Mouse (Mus musculus): ENCODE results near the gene Thegl. TPM values are rescaled to one million over a fixed set of nuclear protein-coding genes. Genes with fewer than 3 reads are reported as not detected.
"Not testable (repeated sequence)": the region's sequence is repeated elsewhere in the genome, so short reads cannot be mapped to it uniquely, and the experiment has no call there.

Thegl gene
- polyA plus RNA-seq, 1 experiment from 2014 or later = 0.08 TPM

GRCm38 (mm10) chr5:77096194-77096593 lies 80.4 kb downstream of the Thegl start:
- not testable (repeated sequence) for H3K36me3 ChIP-seq (ENCODE audit: control insufficient read depth, insufficient read depth, low read length)

GRCm38 (mm10) chr5:77097686-77098085 lies 81.9 kb downstream of the Thegl start:
- no peaks in the 10 kb centered on the region for H3K9me3 ChIP-seq (replicated peaks; ENCODE audit: control insufficient read depth, low read length)
- H3K4me3 ChIP-seq (replicated peaks; ENCODE audit: low read length) = no peak overlapping the region
- H3K9ac ChIP-seq (ENCODE audit: low read length) = no peak overlapping the region
- H3K36me3 ChIP-seq (ENCODE audit: control insufficient read depth, insufficient read depth, low read length) = no peaks in the 10 kb centered on the region
- no peak overlapping the region for H3K27ac ChIP-seq (ENCODE audit: low read length)
- H3K4me2 ChIP-seq (ENCODE audit: low read depth, low read length) = no peak overlapping the region
- WGBS = 53% methylated on average over 6 of the region's 6 CpGs
- ATAC-seq (ENCODE audit: insufficient read depth, low FRiP score) = no peak
- H3K4me1 ChIP-seq (ENCODE audit: control insufficient read depth, insufficient read depth, low read length) = peaks cover 4% of the 10 kb centered on the region; the same call in 1 of the 2 replicates
- no peaks in the 10 kb centered on the region for H3K27me3 ChIP-seq (ENCODE audit: control insufficient read depth, insufficient read depth, low read length)

More at GRCm38 (mm10) chr5:77096194-77096593, 80.4 kb downstream of the Thegl start:
- not testable (repeated sequence) for H3K4me3 ChIP-seq (replicated peaks; ENCODE audit: low read length); H3K4me1 ChIP-seq (ENCODE audit: control insufficient read depth, insufficient read depth, low read length); ATAC-seq (ENCODE audit: insufficient read depth, low FRiP score); H3K9me3 ChIP-seq (replicated peaks; ENCODE audit: control insufficient read depth, low read length); H3K4me2 ChIP-seq (ENCODE audit: low read depth, low read length); H3K27ac ChIP-seq (ENCODE audit: low read length); H3K27me3 ChIP-seq (ENCODE audit: control insufficient read depth, insufficient read depth, low read length); H3K9ac ChIP-seq (ENCODE audit: low read length)
- 85% methylated on average over 3 of the region's 3 CpGs for WGBS

- Histone ChIP-seq H3K36me3 (ENCODE audit: control insufficient read depth, insufficient read depth, low read length) (no peaks in the 10 kb centered on the region), H3K9me3 (replicated peaks; ENCODE audit: control insufficient read depth, low read length) (no peaks in the 10 kb centered on the region), H3K9ac (ENCODE audit: low read length) (no peak overlapping the region), H3K4me3 (replicated peaks; ENCODE audit: low read length) (no peak overlapping the region), H3K27ac (ENCODE audit: low read length) (no peak overlapping the region), H3K4me1 (ENCODE audit: control insufficient read depth, insufficient read depth, low read length) (peaks cover 4% of the 10 kb centered on the region; the same call in 1 of the 2 replicates), H3K27me3 (ENCODE audit: control insufficient read depth, insufficient read depth, low read length) (no peaks in the 10 kb centered on the region), H3K4me2 (ENCODE audit: low read depth, low read length) (no peak overlapping the region)
- 85% methylated on average over 3 of the region's 3 CpGs for WGBS
- no peak for ATAC-seq (ENCODE audit: insufficient read depth, low FRiP score)
Measured at GRCm38 (mm10) chr5:77098874-77099273, 83.1 kb downstream of the Thegl start.

- Histone ChIP-seq H3K4me1 (ENCODE audit: control insufficient read depth, insufficient read depth, low read length) (no peaks in the 10 kb centered on the region), H3K27me3 (ENCODE audit: control insufficient read depth, insufficient read depth, low read length) (no peaks in the 10 kb centered on the region), H3K9ac (ENCODE audit: low read length) (no peak overlapping the region), H3K9me3 (replicated peaks; ENCODE audit: control insufficient read depth, low read length) (no peaks in the 10 kb centered on the region), H3K27ac (ENCODE audit: low read length) (no peak overlapping the region), H3K36me3 (ENCODE audit: control insufficient read depth, insufficient read depth, low read length) (no peaks in the 10 kb centered on the region), H3K4me3 (replicated peaks; ENCODE audit: low read length) (no peak overlapping the region), H3K4me2 (ENCODE audit: low read depth, low read length) (no peak overlapping the region)
- ATAC-seq (ENCODE audit: insufficient read depth, low FRiP score) = no peak
- 60% methylated on average over 11 of the region's 11 CpGs for WGBS
Measured at GRCm38 (mm10) chr5:77099317-77099996, 83.6 kb downstream of the Thegl start.

GRCm38 (mm10) chr5:77099997-77100380 lies 84.2 kb downstream of the Thegl start:
- 86% methylated on average over 6 of the region's 6 CpGs for WGBS
- no peak for ATAC-seq (ENCODE audit: insufficient read depth, low FRiP score)

GRCm38 (mm10) chr5:77100691-77101090 lies 84.9 kb downstream of the Thegl start:
- no peaks in the 10 kb centered on the region for H3K9me3 ChIP-seq (replicated peaks; ENCODE audit: control insufficient read depth, low read length)
- no peak overlapping the region for H3K9ac ChIP-seq (ENCODE audit: low read length)
- WGBS = 81% methylated on average over 6 of the region's 6 CpGs
- no peak overlapping the region for H3K4me2 ChIP-seq (ENCODE audit: low read depth, low read length)
- no peak for ATAC-seq (ENCODE audit: insufficient read depth, low FRiP score)
- H3K27me3 ChIP-seq (ENCODE audit: control insufficient read depth, insufficient read depth, low read length) = no peaks in the 10 kb centered on the region
- no peak overlapping the region for H3K27ac ChIP-seq (ENCODE audit: low read length)
- no peaks in the 10 kb centered on the region for H3K4me1 ChIP-seq (ENCODE audit: control insufficient read depth, insufficient read depth, low read length)
- H3K36me3 ChIP-seq (ENCODE audit: control insufficient read depth, insufficient read depth, low read length) = no peaks in the 10 kb centered on the region
- no peak overlapping the region for H3K4me3 ChIP-seq (replicated peaks; ENCODE audit: low read length)

More at GRCm38 (mm10) chr5:77099997-77100380, 84.2 kb downstream of the Thegl start:
- Histone ChIP-seq H3K27ac (ENCODE audit: low read length) (no peak overlapping the region), H3K9me3 (replicated peaks; ENCODE audit: control insufficient read depth, low read length) (no peaks in the 10 kb centered on the region), H3K27me3 (ENCODE audit: control insufficient read depth, insufficient read depth, low read length) (no peaks in the 10 kb centered on the region), H3K4me3 (replicated peaks; ENCODE audit: low read length) (no peak overlapping the region), H3K4me2 (ENCODE audit: low read depth, low read length) (no peak overlapping the region), H3K4me1 (ENCODE audit: control insufficient read depth, insufficient read depth, low read length) (no peaks in the 10 kb centered on the region), H3K36me3 (ENCODE audit: control insufficient read depth, insufficient read depth, low read length) (no peaks in the 10 kb centered on the region), H3K9ac (ENCODE audit: low read length) (no peak overlapping the region)

- H3K9ac ChIP-seq (ENCODE audit: low read length) = no peak overlapping the region
- H3K4me1 ChIP-seq (ENCODE audit: control insufficient read depth, insufficient read depth, low read length) = no peaks in the 10 kb centered on the region
- WGBS = 79% methylated on average over 15 of the region's 15 CpGs
- H3K27me3 ChIP-seq (ENCODE audit: control insufficient read depth, insufficient read depth, low read length) = no peaks in the 10 kb centered on the region
- no peak overlapping the region for H3K4me3 ChIP-seq (replicated peaks; ENCODE audit: low read length)
- H3K36me3 ChIP-seq (ENCODE audit: control insufficient read depth, insufficient read depth, low read length) = no peaks in the 10 kb centered on the region
- no peak for ATAC-seq (ENCODE audit: insufficient read depth, low FRiP score)
- H3K27ac ChIP-seq (ENCODE audit: low read length) = no peak overlapping the region
- no peaks in the 10 kb centered on the region for H3K9me3 ChIP-seq (replicated peaks; ENCODE audit: control insufficient read depth, low read length)
- H3K4me2 ChIP-seq (ENCODE audit: low read depth, low read length) = no peak overlapping the region
Measured at GRCm38 (mm10) chr5:77102522-77103365, 86.9 kb downstream of the Thegl start.

GRCm38 (mm10) chr5:77107146-77107822 lies 91.5 kb downstream of the Thegl start:
- ATAC-seq (ENCODE audit: insufficient read depth, low FRiP score) = peak; percentile 37; the same call in 1 of the 2 replicates
- Histone ChIP-seq H3K36me3 (ENCODE audit: control insufficient read depth, insufficient read depth, low read length) (no peaks in the 10 kb centered on the region), H3K27me3 (ENCODE audit: control insufficient read depth, insufficient read depth, low read length) (no peaks in the 10 kb centered on the region), H3K27ac (ENCODE audit: low read length) (no peak overlapping the region), H3K9me3 (replicated peaks; ENCODE audit: control insufficient read depth, low read length) (no peaks in the 10 kb centered on the region), H3K4me3 (replicated peaks; ENCODE audit: low read length) (no peak overlapping the region), H3K4me1 (ENCODE audit: control insufficient read depth, insufficient read depth, low read length) (no peaks in the 10 kb centered on the region), H3K9ac (ENCODE audit: low read length) (no peak overlapping the region), H3K4me2 (ENCODE audit: low read depth, low read length) (no peak overlapping the region)
- 84% methylated on average over 11 of the region's 11 CpGs for WGBS

GRCm38 (mm10) chr5:77108806-77109205 lies 93.0 kb downstream of the Thegl start:
- Histone ChIP-seq H3K4me2 (ENCODE audit: low read depth, low read length) (no peak overlapping the region), H3K36me3 (ENCODE audit: control insufficient read depth, insufficient read depth, low read length) (no peaks in the 10 kb centered on the region), H3K4me1 (ENCODE audit: control insufficient read depth, insufficient read depth, low read length) (no peaks in the 10 kb centered on the region), H3K4me3 (replicated peaks; ENCODE audit: low read length) (no peak overlapping the region), H3K9ac (ENCODE audit: low read length) (no peak overlapping the region), H3K27me3 (ENCODE audit: control insufficient read depth, insufficient read depth, low read length) (no peaks in the 10 kb centered on the region), H3K27ac (ENCODE audit: low read length) (no peak overlapping the region), H3K9me3 (replicated peaks; ENCODE audit: control insufficient read depth, low read length) (no peaks in the 10 kb centered on the region)
- ATAC-seq (ENCODE audit: insufficient read depth, low FRiP score) = no peak
- 87% methylated on average over 6 of the region's 6 CpGs for WGBS
